Mouse (Mus musculus) limb, embryonic 11.5 days (tissue): ENCODE data around the gene Vps37c. TPM values are rescaled to one million over a fixed set of nuclear protein-coding genes. Genes with fewer than 3 reads are reported as not detected.

Experiments used
- ATAC-seq: fragments of 200-750 bp; cut with Nextera tagmentation; 2 replicates; pipeline ENCODE4 v1.8.0; 2017; ENCODE audit warnings: low read depth; ENCODE audit not compliant: insufficient number of reproducible peaks, low FRiP score, low TSS enrichment
- DNase-seq: peaks from one replicate; pipeline ENCODE4 v3.0.0-alpha.2; 2015; ENCODE audit warnings: low spot score
- H3K27ac ChIP-seq: fragments of 300-500 bp; sonication (generic); replicated peaks from 2 replicates; pipeline ENCODE4 v1.5.1; 2014; ENCODE audit warnings: low read depth, mild to moderate bottlenecking, low read length
- H3K27me3 ChIP-seq: fragments of 300-500 bp; sonication (generic); 2 replicates; pipeline ENCODE4 v1.6.1; 2014; ENCODE audit warnings: mild to moderate bottlenecking, low read length, mixed read lengths; ENCODE audit not compliant: control insufficient read depth, insufficient read depth
- H3K36me3 ChIP-seq: fragments of 300-500 bp; sonication (generic); 2 replicates; pipeline ENCODE4 v1.6.1; 2014; ENCODE audit warnings: mild to moderate bottlenecking, low read length, moderate library complexity, mixed read lengths; ENCODE audit not compliant: control insufficient read depth, insufficient read depth
- H3K4me1 ChIP-seq: fragments of 300-500 bp; sonication (generic); 2 replicates; pipeline ENCODE4 v1.6.1; 2014; ENCODE audit warnings: low read length, mixed read lengths; ENCODE audit not compliant: control insufficient read depth, insufficient read depth
- H3K4me2 ChIP-seq: fragments of 300-500 bp; sonication (generic); 2 replicates; pipeline ENCODE4 v1.6.1; 2014; ENCODE audit warnings: low read depth, mild to moderate bottlenecking, moderate library complexity; ENCODE audit not compliant: severe bottlenecking
- H3K4me3 ChIP-seq: fragments of 300-500 bp; sonication (generic); 2 replicates; pipeline ENCODE4 v1.5.1; 2014; ENCODE audit warnings: low read depth, low read length
- H3K9ac ChIP-seq: fragments of 300-500 bp; sonication (generic); 2 replicates; pipeline ENCODE4 v1.6.1; 2014; ENCODE audit warnings: mild to moderate bottlenecking, low read length
- H3K9me3 ChIP-seq: fragments of 300-500 bp; sonication (generic); 2 replicates; pipeline ENCODE4 v1.6.1; 2016; ENCODE audit warnings: low read length; ENCODE audit not compliant: control insufficient read depth
- WGBS: fragments of 180-500 bp; shearing (Covaris S2); extraction: QIAGEN DNeasy Blood & Tissue Kit; methylation state at CpG from one replicate; pipeline ENCODE4 v1.1.7; 2014; 5-methylcytosine and 5-hydroxymethylcytosine counted together
- polyA plus RNA-seq: library from polyadenylated mRNA; unstranded; fragments of >200 nt; fragmentation: Nextera tagmentation; extraction: Ambion mirVana; gene quantifications from 2 replicates; pipeline ENCODE4 v1.2.1, GENCODE M21; 2014

The Vps37c gene
- polyA plus RNA-seq, 1 experiment from 2014 or later, result 29.7 TPM

DNA sequence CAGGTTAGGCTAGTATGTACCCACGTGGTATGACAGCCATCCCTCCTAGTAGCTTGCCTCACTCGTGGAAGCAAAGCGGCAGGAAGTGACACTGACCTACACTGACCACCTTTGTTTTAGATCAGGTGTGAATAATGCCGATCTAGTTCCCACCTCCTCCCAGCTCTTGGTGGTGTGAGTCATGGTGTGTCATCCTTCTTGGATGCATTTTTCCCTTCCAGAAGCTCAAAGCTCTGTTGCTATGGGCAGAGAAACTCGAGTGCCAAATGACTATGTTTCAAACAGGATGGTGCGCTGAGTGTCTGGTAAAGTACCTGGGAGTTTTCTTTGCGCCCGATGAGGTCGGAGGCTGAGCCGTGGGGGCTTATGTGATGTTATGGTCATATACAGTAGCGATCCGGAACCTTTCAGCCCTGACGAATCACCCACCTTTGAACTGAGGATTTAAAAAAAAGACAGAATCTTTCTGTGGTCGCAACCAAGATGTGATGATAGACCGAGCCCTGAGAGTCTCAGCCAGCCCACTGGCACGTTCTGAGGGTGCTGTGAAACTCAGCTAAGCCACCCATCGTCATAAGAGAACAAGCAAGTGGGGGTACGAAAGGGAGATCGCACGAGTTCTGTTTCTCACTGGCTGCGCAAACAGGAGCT lies 75.0 kb downstream of the Vps37c start:
- no peaks in the 10 kb centered on the region for H3K4me1 ChIP-seq
- no peak overlapping the region for H3K4me3 ChIP-seq
- H3K4me2 ChIP-seq, result no peak overlapping the region
- no peaks in the 10 kb centered on the region for H3K9me3 ChIP-seq
- 81% methylated on average over 21 of the region's 21 CpGs for WGBS
- H3K9ac ChIP-seq, result no peak overlapping the region
- no peaks in the 10 kb centered on the region for H3K27me3 ChIP-seq
- no peaks in the 10 kb centered on the region for H3K36me3 ChIP-seq
- H3K27ac ChIP-seq, result no peak overlapping the region
- ATAC-seq (no peak), DNase-seq (no peak)

Other genes starting within 250 kb of the Vps37c start
- 0.09 TPM in 1 of 2 replicates, not detected in the other for gene Lrrc10b, start 231.3 kb upstream of the Vps37c start, polyA plus RNA-seq
- 0.16 TPM in 1 of 2 replicates, not detected in the other for gene Ppp1r32, start 205.8 kb upstream of the Vps37c start, polyA plus RNA-seq
- 62.2 and 69.7 TPM in 2 replicates for gene Cpsf7, start 163.5 kb upstream of the Vps37c start, polyA plus RNA-seq
- gene Sdhaf2, start 162.6 kb upstream of the Vps37c start, polyA plus RNA-seq, result 57.2 and 61.0 TPM in 2 replicates
- gene Tmem216, start 132.5 kb upstream of the Vps37c start, polyA plus RNA-seq, result 64.1 and 66.3 TPM in 2 replicates
- 15.8 and 16.4 TPM in 2 replicates for gene Cyb561a3, start 111.6 kb upstream of the Vps37c start, polyA plus RNA-seq
- 49.9 and 52.1 TPM in 2 replicates for gene Tmem138, start 111.4 kb upstream of the Vps37c start, polyA plus RNA-seq
- 423 and 456 TPM in 2 replicates for gene Ddb1, start 83.4 kb upstream of the Vps37c start, polyA plus RNA-seq
- gene Tkfc, start 83.1 kb upstream of the Vps37c start, polyA plus RNA-seq, result 23.3 and 24.5 TPM in 2 replicates
- 1.4 and 1.7 TPM in 2 replicates for gene Vwce, start 54.5 kb upstream of the Vps37c start, polyA plus RNA-seq
- not detected in 2 replicates for gene Pga5, start 10.7 kb upstream of the Vps37c start, polyA plus RNA-seq
- gene Cd5, start 50.3 kb downstream of the Vps37c start, polyA plus RNA-seq, result not detected in 2 replicates
- 0.13 and 0.20 TPM in 2 replicates for gene Cd6, start 141.3 kb downstream of the Vps37c start, polyA plus RNA-seq
- 0.15 and 0.16 TPM in 2 replicates for gene Slc15a3, start 151.0 kb downstream of the Vps37c start, polyA plus RNA-seq
- 87.0 and 89.0 TPM in 2 replicates for gene Tmem132a, start 181.2 kb downstream of the Vps37c start, polyA plus RNA-seq
- gene Tmem109, start 193.3 kb downstream of the Vps37c start, polyA plus RNA-seq, result 69.6 and 71.1 TPM in 2 replicates
- gene Prpf19, start 206.5 kb downstream of the Vps37c start, polyA plus RNA-seq, result 55.3 and 59.0 TPM in 2 replicates
- not detected in 2 replicates for gene Zp1, start 231.9 kb downstream of the Vps37c start, polyA plus RNA-seq
- gene Ptgdr2, start 248.4 kb downstream of the Vps37c start, polyA plus RNA-seq, result not detected in 2 replicates